Mouse (Mus musculus) liver, embryonic 11.5 days (tissue): ENCODE data around the gene Mrpl49. TPM values are rescaled to one million over a fixed set of nuclear protein-coding genes. Genes with fewer than 3 reads are reported as not detected.
"Not testable (repeated sequence)": the region's sequence is repeated elsewhere in the genome, so short reads cannot be mapped to it uniquely, and the experiment has no call there.

Experiments
- ATAC-seq: fragments of 200-750 bp; cut with Nextera tagmentation; replicated peaks from 2 replicates; pipeline ENCODE4 v1.8.0; 2017; ENCODE audit warnings: moderate number of reproducible peaks, mild to moderate bottlenecking, moderate TSS enrichment, moderate library complexity; ENCODE audit not compliant: low FRiP score
- DNase-seq: peaks from one replicate; pipeline ENCODE4 v3.0.0-alpha.2; 2017; ENCODE audit warnings: low spot score
- H3K27ac ChIP-seq: fragments of 300-500 bp; sonication (generic); 2 replicates; pipeline ENCODE4 v1.5.1; 2014; ENCODE audit warnings: mild to moderate bottlenecking, low read depth, low read length, control low read depth
- H3K27me3 ChIP-seq: fragments of 300-500 bp; sonication (generic); replicated peaks from 2 replicates; pipeline ENCODE4 v1.6.1; 2014; ENCODE audit warnings: low read length, mixed read lengths; ENCODE audit not compliant: control insufficient read depth, insufficient read depth
- H3K36me3 ChIP-seq: fragments of 300-500 bp; sonication (generic); 2 replicates; pipeline ENCODE4 v1.6.1; 2014; ENCODE audit warnings: mild to moderate bottlenecking, low read length, moderate library complexity, mixed read lengths; ENCODE audit not compliant: control insufficient read depth, insufficient read depth
- H3K4me1 ChIP-seq: fragments of 300-500 bp; sonication (generic); replicated peaks from 2 replicates; pipeline ENCODE4 v1.6.1; 2014; ENCODE audit warnings: low read length, mixed read lengths; ENCODE audit not compliant: control insufficient read depth, insufficient read depth
- H3K4me2 ChIP-seq: fragments of 300-500 bp; sonication (generic); 2 replicates; pipeline ENCODE4 v1.6.1; 2014; ENCODE audit warnings: mild to moderate bottlenecking, control low read depth, moderate library complexity
- H3K4me3 ChIP-seq: fragments of 300-500 bp; sonication (generic); 2 replicates; pipeline ENCODE4 v1.5.1; 2014; ENCODE audit warnings: low read depth, low read length, control low read depth
- H3K9ac ChIP-seq: fragments of 300-500 bp; sonication (generic); 2 replicates; pipeline ENCODE4 v1.6.1; 2014; ENCODE audit warnings: low read depth, low read length, control low read depth
- H3K9me3 ChIP-seq: fragments of 300-500 bp; sonication (generic); 2 replicates; pipeline ENCODE4 v1.6.1; 2016; ENCODE audit warnings: low read length, inconsistent platforms, mixed read lengths; ENCODE audit not compliant: control insufficient read depth
- WGBS: fragments of 180-500 bp; shearing (Covaris S2); extraction: QIAGEN DNeasy Blood & Tissue Kit; methylation state at CpG from one replicate; pipeline ENCODE4 v1.1.7; 2014; 5-methylcytosine and 5-hydroxymethylcytosine counted together
- polyA plus RNA-seq: library from polyadenylated mRNA; unstranded; fragments of >200 nt; fragmentation: Nextera tagmentation; extraction: Ambion mirVana; gene quantifications from 2 replicates; pipeline ENCODE4 v1.2.1, GENCODE M21; 2014

Gene Mrpl49
- polyA plus RNA-seq, 1 experiment from 2014 or later, result 84.5 TPM

- H3K36me3 ChIP-seq, result peaks cover 38% of the 10 kb centered on the region
- no peak for ATAC-seq
These were observed 9.8 kb downstream of the Mrpl49 start for GRCm38 (mm10) chr19:6047899-6048166.

GRCm38 (mm10) chr19:6047154-6047898, 10.3 kb downstream of the Mrpl49 start:
- Histone ChIP-seq H3K9me3 (no peaks in the 10 kb centered on the region), H3K4me2 (peak overlapping the region; percentile 85), H3K4me3 (peak overlapping the region; percentile 88), H3K36me3 (peaks cover 33% of the 10 kb centered on the region), H3K4me1 (peaks cover 14% of the 10 kb centered on the region; the same call in 1 of the 2 replicates), H3K27me3 (no peaks in the 10 kb centered on the region), H3K27ac (peak overlapping the region; percentile 99), H3K9ac (peak overlapping the region; percentile 96)
- ATAC-seq, result peak; percentile 8; the same call in 1 of the 2 replicates
- DNase-seq, result no peak
- 1% methylated on average over 44 of the region's 44 CpGs for WGBS

More at GRCm38 (mm10) chr19:6047899-6048166, 9.8 kb downstream of the Mrpl49 start:
- no peak for DNase-seq
- 72% methylated on average over 8 of the region's 8 CpGs for WGBS
- H3K4me3 ChIP-seq, result peak overlapping the region; percentile 88
- H3K27ac ChIP-seq, result peak overlapping the region; percentile 42; the same call in 1 of the 2 replicates
- H3K4me2 ChIP-seq, result peak overlapping the region; percentile 85
- peaks cover 14% of the 10 kb centered on the region; the same call in 1 of the 2 replicates for H3K4me1 ChIP-seq
- no peaks in the 10 kb centered on the region for H3K27me3 ChIP-seq
- H3K9me3 ChIP-seq, result no peaks in the 10 kb centered on the region
- H3K9ac ChIP-seq, result peak overlapping the region; percentile 96

- no peaks in the 10 kb centered on the region for H3K9me3 ChIP-seq
- ATAC-seq (peak; percentile 87), DNase-seq (peak; percentile 93)
- H3K27me3 ChIP-seq, result no peaks in the 10 kb centered on the region
- H3K9ac ChIP-seq, result peak within 1 kb of the TSS; percentile 96
- peak within 1 kb of the TSS; percentile 88 for H3K4me3 ChIP-seq
- H3K36me3 ChIP-seq, result peaks cover 27% of the 10 kb centered on the region
- H3K4me1 ChIP-seq, result peaks cover 14% of the 10 kb centered on the region; the same call in 1 of the 2 replicates
- H3K4me2 ChIP-seq, result peak within 1 kb of the TSS; percentile 85
- under 1% methylated on average over 65 of the region's 65 CpGs for WGBS
- peak within 1 kb of the TSS; percentile 99 for H3K27ac ChIP-seq
These were observed 11.1 kb downstream of the Mrpl49 start, which contains the start of gene Syvn1 for GRCm38 (mm10) chr19:6046294-6047153. TSS of gene Syvn1 (plus strand) at chr19:6046576.

GRCm38 (mm10) chr19:6045366-6046293, 12.0 kb downstream of the Mrpl49 start:
- Histone ChIP-seq H3K4me2 (peak overlapping the region; percentile 85), H3K9ac (peak overlapping the region; percentile 96), H3K4me3 (peak overlapping the region; percentile 88), H3K4me1 (peaks cover 14% of the 10 kb centered on the region; the same call in 1 of the 2 replicates), H3K27ac (peak overlapping the region; percentile 99), H3K9me3 (no peaks in the 10 kb centered on the region), H3K36me3 (peaks cover 18% of the 10 kb centered on the region), H3K27me3 (no peaks in the 10 kb centered on the region)
- ATAC-seq (peak; percentile 54), DNase-seq (no peak)
- 17% methylated on average over 20 of the region's 20 CpGs for WGBS

GRCm38 (mm10) chr19:6044102-6044501, 13.5 kb downstream of the Mrpl49 start:
- H3K9ac ChIP-seq, H3K36me3 ChIP-seq, H3K9me3 ChIP-seq, H3K27ac ChIP-seq, H3K27me3 ChIP-seq, ATAC-seq, H3K4me2 ChIP-seq, DNase-seq, H3K4me3 ChIP-seq: not testable (repeated sequence)
- peaks cover 14% of the 10 kb centered on the region; the same call in 1 of the 2 replicates for H3K4me1 ChIP-seq
- 59% methylated on average over 4 of the region's 4 CpGs for WGBS

GRCm38 (mm10) chr19:6042293-6042692, 15.3 kb downstream of the Mrpl49 start:
- WGBS, result 91% methylated on average over 9 of the region's 9 CpGs

GRCm38 (mm10) chr19:6040002-6040401, 17.6 kb downstream of the Mrpl49 start:
- no peak for ATAC-seq
- no peak overlapping the region for H3K27ac ChIP-seq
- no peak overlapping the region for H3K4me3 ChIP-seq
- H3K27me3 ChIP-seq, result no peaks in the 10 kb centered on the region
- DNase-seq, result no peak
- no peaks in the 10 kb centered on the region for H3K9me3 ChIP-seq
- no peak overlapping the region for H3K4me2 ChIP-seq
- no peak overlapping the region for H3K9ac ChIP-seq
- H3K4me1 ChIP-seq, result no peaks in the 10 kb centered on the region
- H3K36me3 ChIP-seq, result no peaks in the 10 kb centered on the region

More at GRCm38 (mm10) chr19:6042293-6042692, 15.3 kb downstream of the Mrpl49 start:
- H3K4me2 ChIP-seq, result no peak overlapping the region
- no peaks in the 10 kb centered on the region for H3K27me3 ChIP-seq
- no peak overlapping the region for H3K9ac ChIP-seq
- DNase-seq (no peak), ATAC-seq (no peak)
- H3K4me3 ChIP-seq, result no peak overlapping the region
- H3K36me3 ChIP-seq, result no peaks in the 10 kb centered on the region
- no peaks in the 10 kb centered on the region for H3K9me3 ChIP-seq
- no peaks in the 10 kb centered on the region; the same call in 1 of the 2 replicates for H3K4me1 ChIP-seq
- H3K27ac ChIP-seq, result no peak overlapping the region

GRCm38 (mm10) chr19:6038326-6038725, 19.3 kb downstream of the Mrpl49 start:
- no peak for ATAC-seq
- Histone ChIP-seq H3K4me3 (no peak overlapping the region), H3K9ac (no peak overlapping the region), H3K4me1 (no peaks in the 10 kb centered on the region), H3K27me3 (no peaks in the 10 kb centered on the region), H3K27ac (no peak overlapping the region), H3K36me3 (no peaks in the 10 kb centered on the region), H3K4me2 (no peak overlapping the region), H3K9me3 (no peaks in the 10 kb centered on the region)
- WGBS, result 72% methylated on average over 7 of the region's 7 CpGs
- no peak for DNase-seq
